Mouse (Mus musculus): ENCODE measurements at regions not wholly inside any gene's neighbourhood (a gene's known extent, or its start where the extent isn't known, plus 50 kb on each side); places are given as distances from the start of the nearest gene placed in this dataset.

- no peak for TF ChIP-seq POLR2A (IDR thresholded peaks at IDR 0.05; ENCODE audit: borderline replicate concordance, extremely low read depth, insufficient read depth, insufficient read length, poor library complexity, severe bottlenecking)
- TF ChIP-seq CTCF (IDR thresholded peaks at IDR 0.05; ENCODE audit: borderline replicate concordance, extremely low read depth, insufficient read depth, insufficient read length): no peak
- DNase-seq (ENCODE audit: low read depth): no peak
Observed at GRCm38 (mm10) chr6:147832521-147832920, 214.5 kb upstream of the Far2 start.

- TF ChIP-seq CTCF (IDR thresholded peaks at IDR 0.05; ENCODE audit: borderline replicate concordance, extremely low read depth, insufficient read depth, insufficient read length) (no peak), POLR2A (IDR thresholded peaks at IDR 0.05; ENCODE audit: borderline replicate concordance, extremely low read depth, insufficient read depth, insufficient read length, poor library complexity, severe bottlenecking) (no peak)
- DNase-seq (ENCODE audit: low read depth): no peak
Observed at GRCm38 (mm10) chr6:147833501-147833900, 213.6 kb upstream of the Far2 start.

- TF ChIP-seq POLR2A (IDR thresholded peaks at IDR 0.05; ENCODE audit: borderline replicate concordance, extremely low read depth, insufficient read depth, insufficient read length, poor library complexity, severe bottlenecking): no peak
- no peak for DNase-seq (ENCODE audit: low read depth)
Observed at GRCm38 (mm10) chr6:147838846-147839245, 208.2 kb upstream of the Far2 start.

- TF ChIP-seq CTCF (IDR thresholded peaks at IDR 0.05; ENCODE audit: borderline replicate concordance, extremely low read depth, insufficient read depth, insufficient read length) (no peak), POLR2A (IDR thresholded peaks at IDR 0.05; ENCODE audit: borderline replicate concordance, extremely low read depth, insufficient read depth, insufficient read length, poor library complexity, severe bottlenecking) (no peak)
- no peak for DNase-seq (ENCODE audit: low read depth)
Observed at GRCm38 (mm10) chr6:147849988-147850387, 197.1 kb upstream of the Far2 start.

GRCm38 (mm10) chr6:147861116-147861515 is 185.9 kb upstream of the Far2 start:
- TF ChIP-seq CTCF (IDR thresholded peaks at IDR 0.05; ENCODE audit: borderline replicate concordance, extremely low read depth, insufficient read depth, insufficient read length) (no peak), POLR2A (IDR thresholded peaks at IDR 0.05; ENCODE audit: borderline replicate concordance, extremely low read depth, insufficient read depth, insufficient read length, poor library complexity, severe bottlenecking) (no peak)
- peak; percentile 33 for DNase-seq (ENCODE audit: low read depth)

- TF ChIP-seq CTCF (IDR thresholded peaks at IDR 0.05; ENCODE audit: borderline replicate concordance, extremely low read depth, insufficient read depth, insufficient read length) (no peak), POLR2A (IDR thresholded peaks at IDR 0.05; ENCODE audit: borderline replicate concordance, extremely low read depth, insufficient read depth, insufficient read length, poor library complexity, severe bottlenecking) (no peak)
- DNase-seq (ENCODE audit: low read depth): no peak
Observed at GRCm38 (mm10) chr6:147871033-147871432, 176.0 kb upstream of the Far2 start.

- TF ChIP-seq CTCF (IDR thresholded peaks at IDR 0.05; ENCODE audit: borderline replicate concordance, extremely low read depth, insufficient read depth, insufficient read length) (no peak), POLR2A (IDR thresholded peaks at IDR 0.05; ENCODE audit: borderline replicate concordance, extremely low read depth, insufficient read depth, insufficient read length, poor library complexity, severe bottlenecking) (no peak)
- DNase-seq (ENCODE audit: low read depth): no peak
Observed at GRCm38 (mm10) chr6:147873173-147873572, 173.9 kb upstream of the Far2 start.

GRCm38 (mm10) chr6:147878485-147878884 is 168.6 kb upstream of the Far2 start:
- no peak for DNase-seq (ENCODE audit: low read depth)
- TF ChIP-seq POLR2A (IDR thresholded peaks at IDR 0.05; ENCODE audit: borderline replicate concordance, extremely low read depth, insufficient read depth, insufficient read length, poor library complexity, severe bottlenecking): no peak
- no peak for TF ChIP-seq CTCF (IDR thresholded peaks at IDR 0.05; ENCODE audit: borderline replicate concordance, extremely low read depth, insufficient read depth, insufficient read length)

- TF ChIP-seq POLR2A (IDR thresholded peaks at IDR 0.05; ENCODE audit: borderline replicate concordance, extremely low read depth, insufficient read depth, insufficient read length, poor library complexity, severe bottlenecking) (no peak), CTCF (IDR thresholded peaks at IDR 0.05; ENCODE audit: borderline replicate concordance, extremely low read depth, insufficient read depth, insufficient read length) (no peak)
- DNase-seq (ENCODE audit: low read depth): no peak
Observed at GRCm38 (mm10) chr6:147885902-147886301, 161.2 kb upstream of the Far2 start.

- DNase-seq (ENCODE audit: low read depth): peak; percentile 71
- TF ChIP-seq CTCF (IDR thresholded peaks at IDR 0.05; ENCODE audit: borderline replicate concordance, extremely low read depth, insufficient read depth, insufficient read length) (no peak), POLR2A (IDR thresholded peaks at IDR 0.05; ENCODE audit: borderline replicate concordance, extremely low read depth, insufficient read depth, insufficient read length, poor library complexity, severe bottlenecking) (no peak)
Observed at GRCm38 (mm10) chr6:147919697-147920096, 127.4 kb upstream of the Far2 start.

- TF ChIP-seq POLR2A (IDR thresholded peaks at IDR 0.05; ENCODE audit: borderline replicate concordance, extremely low read depth, insufficient read depth, insufficient read length, poor library complexity, severe bottlenecking) (no peak), CTCF (IDR thresholded peaks at IDR 0.05; ENCODE audit: borderline replicate concordance, extremely low read depth, insufficient read depth, insufficient read length) (no peak)
- DNase-seq (ENCODE audit: low read depth): no peak
Observed at GRCm38 (mm10) chr6:147921091-147921490, 126.0 kb upstream of the Far2 start.

GRCm38 (mm10) chr6:147922506-147922905 is 124.6 kb upstream of the Far2 start:
- DNase-seq (ENCODE audit: low read depth): no peak
- TF ChIP-seq CTCF (IDR thresholded peaks at IDR 0.05; ENCODE audit: borderline replicate concordance, extremely low read depth, insufficient read depth, insufficient read length) (no peak), POLR2A (IDR thresholded peaks at IDR 0.05; ENCODE audit: borderline replicate concordance, extremely low read depth, insufficient read depth, insufficient read length, poor library complexity, severe bottlenecking) (no peak)

GRCm38 (mm10) chr6:147923246-147923645 is 123.8 kb upstream of the Far2 start:
- no peak for DNase-seq (ENCODE audit: low read depth)
- no peak for TF ChIP-seq CTCF (IDR thresholded peaks at IDR 0.05; ENCODE audit: borderline replicate concordance, extremely low read depth, insufficient read depth, insufficient read length)
- no peak for TF ChIP-seq POLR2A (IDR thresholded peaks at IDR 0.05; ENCODE audit: borderline replicate concordance, extremely low read depth, insufficient read depth, insufficient read length, poor library complexity, severe bottlenecking)

Data from brain, embryonic 14.5 days (tissue).